In the genomic region with DNA sequence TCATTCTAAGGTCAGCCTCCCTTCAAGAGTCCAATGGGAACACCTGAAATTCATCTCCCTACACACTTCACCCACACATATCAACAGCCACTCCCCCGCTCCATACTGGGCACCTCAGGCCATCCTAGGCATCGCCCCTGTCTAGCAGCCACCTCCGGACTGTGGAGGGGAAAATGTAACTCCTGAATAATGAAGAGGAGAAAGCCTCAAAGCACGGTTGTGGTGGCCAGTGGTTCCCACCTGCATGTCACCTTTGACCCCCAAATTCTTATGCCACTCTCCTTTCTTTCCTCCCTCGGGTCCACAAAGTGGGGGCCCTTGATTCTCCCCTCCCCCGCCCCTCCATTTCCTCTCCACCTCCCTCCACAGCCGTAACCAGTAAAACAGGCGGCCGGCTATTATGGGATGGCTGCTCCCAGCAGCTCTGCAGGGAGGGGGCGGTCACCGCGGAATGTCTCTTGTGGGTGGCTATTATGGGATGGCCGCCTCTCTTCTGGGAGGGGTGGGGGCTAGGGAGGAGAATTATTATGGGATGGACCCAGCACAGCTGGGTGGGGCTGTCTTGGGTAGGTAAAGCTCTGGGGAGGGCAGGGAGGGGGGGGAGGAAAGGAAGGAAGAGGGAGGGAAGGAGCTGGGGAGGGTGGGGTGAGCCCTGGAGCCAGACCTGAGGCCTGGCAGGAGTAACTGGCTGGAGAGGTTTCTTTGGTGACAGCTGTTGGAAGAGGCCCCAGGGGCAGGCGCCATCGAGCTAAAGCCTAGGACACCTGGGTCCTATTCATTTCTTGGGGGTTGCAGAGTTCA, we compare ENCODE assay signal across 8 mouse cellular contexts. TPM values are rescaled to one million over a fixed set of nuclear protein-coding genes. Genes with fewer than 3 reads are reported as not detected.
A peak's percentile ranks its signal among the peaks of the same experiment; 100 is the strongest.
DNase-seq lines count a peak whose midpoint lies in the region; ATAC-seq and TF ChIP-seq lines count a peak whose summit lies in the region.

No protein-coding gene starts in this region.

- H3K4me2 ChIP-seq in limb, embryonic 13.5 days (replicated peaks): peak overlapping the region; percentile 62
- peak overlapping the region; percentile 48 for H3K4me2 ChIP-seq in midbrain, embryonic 13.5 days (replicated peaks)
- peak overlapping the region; percentile 62 for H3K4me2 ChIP-seq in stomach, embryonic 15.5 days

- no peaks in the 10 kb centered on the region for H3K27me3 ChIP-seq in limb, embryonic 13.5 days
- no peaks in the 10 kb centered on the region for H3K27me3 ChIP-seq in midbrain, embryonic 13.5 days
- no peaks in the 10 kb centered on the region for H3K27me3 ChIP-seq in stomach, embryonic 15.5 days (replicated peaks)

- peak overlapping the region; percentile 33; the same call in 1 of the 2 replicates for H3K27ac ChIP-seq in bone marrow, adult 2 months (ENCODE audit: control insufficient read depth, insufficient read depth, low read depth, low read length, poor library complexity)
- H3K27ac ChIP-seq in embryonic fibroblast, embryonic 13.5 days (ENCODE audit: insufficient read depth, low read length): no peak overlapping the region
- H3K27ac ChIP-seq in limb, embryonic 13.5 days: peak overlapping the region; percentile 97
- H3K27ac ChIP-seq in midbrain, embryonic 13.5 days: peak overlapping the region; percentile 97
- peak overlapping the region; percentile 96 for H3K27ac ChIP-seq in stomach, embryonic 15.5 days

- peak overlapping the region; percentile 59 for H3K9ac ChIP-seq in limb, embryonic 13.5 days
- peak overlapping the region; percentile 54; the same call in 1 of the 2 replicates for H3K9ac ChIP-seq in midbrain, embryonic 13.5 days (replicated peaks)
- peak overlapping the region; percentile 16; the same call in 1 of the 2 replicates for H3K9ac ChIP-seq in stomach, embryonic 15.5 days

- no peaks in the 10 kb centered on the region for H3K9me3 ChIP-seq in limb, embryonic 13.5 days
- no peaks in the 10 kb centered on the region for H3K9me3 ChIP-seq in midbrain, embryonic 13.5 days
- no peaks in the 10 kb centered on the region for H3K9me3 ChIP-seq in stomach, embryonic 15.5 days

- ATAC-seq in limb, embryonic 13.5 days (ENCODE audit: low FRiP score, low read depth): peak; percentile 70
- ATAC-seq in midbrain, embryonic 13.5 days: peak; percentile 81
- ATAC-seq in stomach, embryonic 15.5 days (ENCODE audit: insufficient read depth, low FRiP score, low read depth): peak; percentile 72

- H3K4me1 ChIP-seq in bone marrow, adult 2 months (ENCODE audit: control insufficient read depth, insufficient read depth, low read length): peaks cover 8% of the 10 kb centered on the region
- no peaks in the 10 kb centered on the region for H3K4me1 ChIP-seq in embryonic fibroblast, embryonic 13.5 days (ENCODE audit: control insufficient read depth, insufficient read depth, low read length)
- peaks cover 27% of the 10 kb centered on the region for H3K4me1 ChIP-seq in limb, embryonic 13.5 days
- peaks cover 32% of the 10 kb centered on the region for H3K4me1 ChIP-seq in midbrain, embryonic 13.5 days (replicated peaks)
- H3K4me1 ChIP-seq in stomach, embryonic 15.5 days: peaks cover 28% of the 10 kb centered on the region

- 2% methylated on average over 15 of the region's 15 CpGs for WGBS in bone marrow, adult 2 months
- 2% methylated on average over 15 of the region's 15 CpGs for WGBS in limb, embryonic 13.5 days
- WGBS in midbrain, embryonic 13.5 days: 2% methylated on average over 15 of the region's 15 CpGs
- WGBS in stomach, embryonic 15.5 days: 3% methylated on average over 14 of the region's 15 CpGs

- no peaks in the 10 kb centered on the region for H3K36me3 ChIP-seq in limb, embryonic 13.5 days
- H3K36me3 ChIP-seq in midbrain, embryonic 13.5 days: no peaks in the 10 kb centered on the region
- no peaks in the 10 kb centered on the region for H3K36me3 ChIP-seq in stomach, embryonic 15.5 days

- peak; percentile 98 for DNase-seq in 416B (ENCODE audit: low read depth)
- DNase-seq in heart, adult 9 months (ENCODE audit: low spot score in 2 of 2): peak; percentile 83 to 87
- DNase-seq in kidney, adult 8-10 months: peak; percentile 79 to 88

- no peak for TF ChIP-seq CTCF in bone marrow, adult 2 months (IDR thresholded peaks at IDR 0.05; ENCODE audit: control insufficient read depth, insufficient read depth, low read length)
- no peak for TF ChIP-seq CTCF in embryonic fibroblast, embryonic 13.5 days (IDR thresholded peaks at IDR 0.05; ENCODE audit: borderline replicate concordance, insufficient read depth, low read length)

- TF ChIP-seq POLR2A in bone marrow, adult 2 months (IDR thresholded peaks at IDR 0.05; ENCODE audit: borderline replicate concordance, control insufficient read depth, low read depth, low read length): no peak
- TF ChIP-seq POLR2A in embryonic fibroblast, embryonic 13.5 days (IDR thresholded peaks at IDR 0.05; ENCODE audit: low read depth, low read length): 0 out of 2 replicates have a peak, but pooled peaks have one; percentile 29

- peak overlapping the region; percentile 7 for H3K4me3 ChIP-seq in bone marrow, adult 2 months (replicated peaks; ENCODE audit: control insufficient read depth, low read depth, low read length)
- no peak overlapping the region for H3K4me3 ChIP-seq in embryonic fibroblast, embryonic 13.5 days (ENCODE audit: insufficient read depth, low read length)
- H3K4me3 ChIP-seq in limb, embryonic 13.5 days: peak overlapping the region; percentile 27
- peak overlapping the region; percentile 22 for H3K4me3 ChIP-seq in midbrain, embryonic 13.5 days (replicated peaks)
- peak overlapping the region; percentile 24 for H3K4me3 ChIP-seq in stomach, embryonic 15.5 days (replicated peaks)

RNA-seq across cellular contexts. Expression of gene Chd4, which starts 6.1 kb away (rescaled TPM):
- 66.8 and 106 TPM in 2 replicates for polyA plus RNA-seq in bone marrow, adult 2 months (2011; ENCODE audit: insufficient read depth, insufficient read length, low replicate concordance, missing spikeins)
- 156 and 178 TPM in 2 replicates for polyA plus RNA-seq in embryonic fibroblast, embryonic 13.5 days (2011; ENCODE audit: insufficient read length, low read depth, missing spikeins)
- 86.8 and 93.4 TPM in 2 replicates for polyA plus RNA-seq in limb, embryonic 13.5 days (2015; fragmentation: Nextera tagmentation; extraction: Ambion mirVana)
- polyA plus RNA-seq in midbrain, embryonic 13.5 days (2015; fragmentation: Nextera tagmentation; extraction: Ambion mirVana): 133 and 138 TPM in 2 replicates
- 58.6 and 62.3 TPM in 2 replicates for polyA plus RNA-seq in stomach, embryonic 15.5 days (2015; fragmentation: Nextera tagmentation; extraction: Ambion mirVana)

RNA-seq across cellular contexts. Expression of gene Lpar5, which starts 22.0 kb away (rescaled TPM):
- polyA plus RNA-seq in bone marrow, adult 2 months (2011; ENCODE audit: insufficient read depth, insufficient read length, low replicate concordance, missing spikeins): not detected in 2 replicates
- polyA plus RNA-seq in embryonic fibroblast, embryonic 13.5 days (2011; ENCODE audit: insufficient read length, low read depth, missing spikeins): not detected in 2 replicates
- polyA plus RNA-seq in limb, embryonic 13.5 days (2015; fragmentation: Nextera tagmentation; extraction: Ambion mirVana): 0.45 and 0.80 TPM in 2 replicates
- polyA plus RNA-seq in midbrain, embryonic 13.5 days (2015; fragmentation: Nextera tagmentation; extraction: Ambion mirVana): 0.34 and 0.37 TPM in 2 replicates
- polyA plus RNA-seq in stomach, embryonic 15.5 days (2015; fragmentation: Nextera tagmentation; extraction: Ambion mirVana): 4.6 and 5.0 TPM in 2 replicates

RNA-seq across cellular contexts. Expression of gene Acrbp, which starts 40.2 kb away (rescaled TPM):
- 24.3 and 45.9 TPM in 2 replicates for polyA plus RNA-seq in bone marrow, adult 2 months (2011; ENCODE audit: insufficient read depth, insufficient read length, low replicate concordance, missing spikeins)
- 2.5 and 5.4 TPM in 2 replicates for polyA plus RNA-seq in embryonic fibroblast, embryonic 13.5 days (2011; ENCODE audit: insufficient read length, low read depth, missing spikeins)
- 16.5 and 19.2 TPM in 2 replicates for polyA plus RNA-seq in limb, embryonic 13.5 days (2015; fragmentation: Nextera tagmentation; extraction: Ambion mirVana)
- 15.8 and 19.7 TPM in 2 replicates for polyA plus RNA-seq in midbrain, embryonic 13.5 days (2015; fragmentation: Nextera tagmentation; extraction: Ambion mirVana)
- 9.9 and 11.8 TPM in 2 replicates for polyA plus RNA-seq in stomach, embryonic 15.5 days (2015; fragmentation: Nextera tagmentation; extraction: Ambion mirVana)

RNA-seq across cellular contexts. Expression of gene Nop2, which starts 42.0 kb away (rescaled TPM):
- 12.5 and 25.7 TPM in 2 replicates for polyA plus RNA-seq in bone marrow, adult 2 months (2011; ENCODE audit: insufficient read depth, insufficient read length, low replicate concordance, missing spikeins)
- 35.9 and 41.6 TPM in 2 replicates for polyA plus RNA-seq in embryonic fibroblast, embryonic 13.5 days (2011; ENCODE audit: insufficient read length, low read depth, missing spikeins)
- 65.6 and 67.1 TPM in 2 replicates for polyA plus RNA-seq in limb, embryonic 13.5 days (2015; fragmentation: Nextera tagmentation; extraction: Ambion mirVana)
- polyA plus RNA-seq in midbrain, embryonic 13.5 days (2015; fragmentation: Nextera tagmentation; extraction: Ambion mirVana): 43.2 and 45.9 TPM in 2 replicates
- polyA plus RNA-seq in stomach, embryonic 15.5 days (2015; fragmentation: Nextera tagmentation; extraction: Ambion mirVana): 55.6 and 60.1 TPM in 2 replicates

RNA-seq across cellular contexts. Expression of gene Ing4, which starts 50.2 kb away (rescaled TPM):
- polyA plus RNA-seq in bone marrow, adult 2 months (2011; ENCODE audit: insufficient read depth, insufficient read length, low replicate concordance, missing spikeins): 19.6 and 42.0 TPM in 2 replicates
- polyA plus RNA-seq in embryonic fibroblast, embryonic 13.5 days (2011; ENCODE audit: insufficient read length, low read depth, missing spikeins): 48.3 and 52.2 TPM in 2 replicates
- polyA plus RNA-seq in limb, embryonic 13.5 days (2015; fragmentation: Nextera tagmentation; extraction: Ambion mirVana): 183 and 190 TPM in 2 replicates
- polyA plus RNA-seq in midbrain, embryonic 13.5 days (2015; fragmentation: Nextera tagmentation; extraction: Ambion mirVana): 195 and 201 TPM in 2 replicates
- 102 and 115 TPM in 2 replicates for polyA plus RNA-seq in stomach, embryonic 15.5 days (2015; fragmentation: Nextera tagmentation; extraction: Ambion mirVana)
